Mouse (Mus musculus) heart, postnatal 0 days (tissue): ENCODE measurements around the gene Efcab12.

ENCODE experiments used
- CTCF ChIP-seq: IDR thresholded peaks from 2 replicates; pipeline ENCODE4 v1.5.1; 2016; ENCODE audit warnings: antibody characterized with exemption, control low read depth, low read depth
- EP300 ChIP-seq: IDR thresholded peaks from 2 replicates; pipeline ENCODE4 v1.6.1; 2016; ENCODE audit warnings: antibody characterized with exemption, low read depth

DNA sequence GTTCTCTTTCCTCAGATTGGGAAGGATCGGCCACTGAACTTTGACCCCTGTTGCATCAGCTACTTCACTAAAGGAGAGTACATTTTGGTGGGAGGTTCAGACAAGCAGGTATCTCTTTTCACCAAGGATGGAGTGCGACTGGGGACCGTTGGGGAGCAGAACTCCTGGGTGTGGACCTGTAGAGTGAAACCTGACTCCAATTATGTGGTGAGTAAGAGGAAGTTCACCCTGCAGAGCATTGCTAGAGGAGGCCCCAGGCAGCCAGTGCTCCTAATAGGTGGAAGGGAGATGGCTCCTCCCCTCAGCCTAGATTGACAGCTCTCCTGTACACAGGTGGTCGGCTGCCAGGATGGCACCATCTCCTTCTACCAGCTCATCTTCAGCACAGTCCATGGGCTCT, 48.7 kb upstream of the Efcab12 start:
- no peak for TF ChIP-seq CTCF
- TF ChIP-seq EP300 = no peak
